Mouse (Mus musculus) granulocyte monocyte progenitor cell, adult 5-6 weeks (primary cell): Measurements from ENCODE around the gene Zfp619. TPM values are rescaled to one million over a fixed set of nuclear protein-coding genes. Genes with fewer than 3 reads are reported as not detected.
A peak's percentile ranks its signal among the peaks of the same experiment; 100 is the strongest.
"Not testable (repeated sequence)": the region's sequence is repeated elsewhere in the genome, so short reads cannot be mapped to it uniquely, and the experiment has no call there.

Experiments
- ATAC-seq: replicated peaks from 2 replicates; pipeline ENCODE4 v1.8.0; 2016; ENCODE audit warnings: mild to moderate bottlenecking, moderate TSS enrichment, inconsistent platforms; ENCODE audit not compliant: poor library complexity, severe bottlenecking
- total RNA-seq, 2 experiments: library from RNA; stranded (forward) in 1 of 2; stranded (reverse) in 1 of 2; fragments of 200-712, 200-1000 nt in 1 of 2; fragments of >200 nt in 1 of 2; fragmentation: Nextera tagmentation in 1 of 2; gene quantifications; 2 replicates each; pipeline ENCODE4 v1.2.3; 2014 to 2017

Zfp619 gene
- total RNA-seq, 2 experiments from 2014 or later, result 2.0 to 4.5 TPM

GRCm38 (mm10) chr7:39588471-39589041 lies 71.0 kb downstream of the Zfp619 start:
- peak; percentile 92 for ATAC-seq

DNA sequence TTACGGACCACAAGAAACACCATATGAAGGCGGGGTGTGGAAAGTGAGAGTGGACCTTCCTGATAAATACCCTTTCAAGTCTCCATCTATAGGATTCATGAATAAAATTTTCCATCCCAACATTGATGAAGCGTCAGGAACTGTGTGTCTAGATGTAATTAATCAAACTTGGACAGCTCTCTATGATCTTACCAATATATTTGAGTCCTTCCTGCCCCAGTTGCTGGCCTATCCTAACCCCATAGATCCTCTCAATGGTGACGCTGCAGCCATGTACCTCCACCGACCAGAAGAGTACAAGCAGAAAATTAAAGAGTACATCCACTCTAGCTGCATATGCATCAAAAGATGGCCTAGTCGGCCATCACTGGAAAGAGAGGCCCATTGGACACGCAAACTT lies 71.5 kb downstream of the Zfp619 start:
- not testable (repeated sequence) for ATAC-seq

Other genes with a start within 250 kb of the Zfp619 start
- gene Gm5114, start 104.6 kb upstream of the Zfp619 start, total RNA-seq (2014; fragmentation: Nextera tagmentation), result not detected in 2 replicates
- gene Gm5114, start 104.6 kb upstream of the Zfp619 start, total RNA-seq (2017), result not detected in 2 replicates